Mouse (Mus musculus) megakaryocyte, embryonic 14.5 days (primary cell): Measurements from ENCODE around the gene Tef. TPM values are rescaled to one million over a fixed set of nuclear protein-coding genes. Genes with fewer than 3 reads are reported as not detected.

Experiments
- H3K27me3 ChIP-seq: replicated peaks from 2 replicates; pipeline ENCODE3; 2012; ENCODE audit warnings: inconsistent platforms
- H3K36me3 ChIP-seq: replicated peaks from 2 replicates; pipeline ENCODE3; 2012; ENCODE audit warnings: low read length, inconsistent platforms, mixed read lengths
- H3K4me1 ChIP-seq: 2 replicates; pipeline ENCODE4 v1.6.1; 2012; ENCODE audit warnings: inconsistent platforms
- H3K4me3 ChIP-seq: replicated peaks from 2 replicates; pipeline ENCODE3; 2012; ENCODE audit warnings: moderate library complexity, mild to moderate bottlenecking, inconsistent platforms
- H3K9me3 ChIP-seq: 2 replicates; pipeline ENCODE4 v1.6.1; 2012; ENCODE audit warnings: inconsistent platforms
- FLI1 ChIP-seq: IDR thresholded peaks from 2 replicates; pipeline ENCODE4 v1.6.1; 2012; ENCODE audit warnings: low read length, inconsistent platforms, mixed read lengths
- GATA1 ChIP-seq: IDR thresholded peaks from 3 replicates; pipeline ENCODE4 v1.6.1; 2012; ENCODE audit warnings: mixed read lengths, low read length, inconsistent platforms, borderline replicate concordance
- polyA plus RNA-seq: library from polyadenylated mRNA; stranded (reverse); fragments of >175 nt; gene quantifications from 2 replicates; pipeline ENCODE4 v1.2.3, GENCODE M21; 2012; ENCODE audit warnings: low replicate concordance; ENCODE audit not compliant: insufficient read depth

The Tef gene
- polyA plus RNA-seq, 1 experiment, result 6.1 TPM

GRCm38 (mm10) chr15:81814716-81815370, 12.6 kb downstream of the Tef start:
- Histone ChIP-seq H3K27me3 (no peaks in the 10 kb centered on the region), H3K4me3 (peak overlapping the region; percentile 81), H3K9me3 (no peaks in the 10 kb centered on the region), H3K4me1 (peaks cover 49% of the 10 kb centered on the region), H3K36me3 (peaks cover 48% of the 10 kb centered on the region)
- TF ChIP-seq FLI1, result no peak
- TF ChIP-seq GATA1, result no peak

GRCm38 (mm10) chr15:81818404-81818803, 16.2 kb downstream of the Tef start:
- Histone ChIP-seq H3K36me3 (peaks cover 81% of the 10 kb centered on the region), H3K27me3 (no peaks in the 10 kb centered on the region), H3K9me3 (no peaks in the 10 kb centered on the region), H3K4me3 (no peak overlapping the region), H3K4me1 (peaks cover 26% of the 10 kb centered on the region)
- TF ChIP-seq GATA1, result no peak
- no peak for TF ChIP-seq FLI1

- no peaks in the 10 kb centered on the region for H3K4me1 ChIP-seq
- H3K27me3 ChIP-seq, result no peaks in the 10 kb centered on the region
- no peaks in the 10 kb centered on the region for H3K9me3 ChIP-seq
- H3K4me3 ChIP-seq, result no peak overlapping the region
- peaks cover 93% of the 10 kb centered on the region for H3K36me3 ChIP-seq
- no peak for TF ChIP-seq GATA1
- no peak for TF ChIP-seq FLI1
Measured at GRCm38 (mm10) chr15:81822631-81823030, 20.4 kb downstream of the Tef start.

- TF ChIP-seq GATA1, result no peak
- TF ChIP-seq FLI1, result no peak
- Histone ChIP-seq H3K27me3 (no peaks in the 10 kb centered on the region), H3K4me1 (peaks cover 12% of the 10 kb centered on the region), H3K9me3 (no peaks in the 10 kb centered on the region), H3K36me3 (peaks cover 83% of the 10 kb centered on the region), H3K4me3 (no peak overlapping the region)
Measured at GRCm38 (mm10) chr15:81824832-81825231, 22.6 kb downstream of the Tef start.

GRCm38 (mm10) chr15:81828426-81829207, 26.4 kb downstream of the Tef start:
- H3K4me1 ChIP-seq, result peaks cover 28% of the 10 kb centered on the region
- TF ChIP-seq GATA1, result no peak
- no peak for TF ChIP-seq FLI1
- H3K4me3 ChIP-seq, result no peak overlapping the region
- H3K9me3 ChIP-seq, result no peaks in the 10 kb centered on the region
- no peaks in the 10 kb centered on the region for H3K27me3 ChIP-seq
- H3K36me3 ChIP-seq, result peaks cover 49% of the 10 kb centered on the region

- peaks cover 2% of the 10 kb centered on the region for H3K27me3 ChIP-seq
- H3K9me3 ChIP-seq, result no peaks in the 10 kb centered on the region
- no peak overlapping the region for H3K4me3 ChIP-seq
- peaks cover 43% of the 10 kb centered on the region for H3K36me3 ChIP-seq
- no peak for TF ChIP-seq FLI1
- TF ChIP-seq GATA1, result no peak
- peaks cover 33% of the 10 kb centered on the region for H3K4me1 ChIP-seq
Measured at GRCm38 (mm10) chr15:81829208-81829580, 27.0 kb downstream of the Tef start.

GRCm38 (mm10) chr15:81830530-81830929, 28.3 kb downstream of the Tef start:
- Histone ChIP-seq H3K27me3 (peaks cover 11% of the 10 kb centered on the region), H3K4me1 (peaks cover 46% of the 10 kb centered on the region), H3K9me3 (no peaks in the 10 kb centered on the region), H3K36me3 (peaks cover 29% of the 10 kb centered on the region), H3K4me3 (no peak overlapping the region)
- TF ChIP-seq FLI1 (no peak), GATA1 (no peak)

GRCm38 (mm10) chr15:81831136-81831825, 29.1 kb downstream of the Tef start:
- Histone ChIP-seq H3K9me3 (no peaks in the 10 kb centered on the region), H3K27me3 (peaks cover 18% of the 10 kb centered on the region), H3K36me3 (peaks cover 22% of the 10 kb centered on the region), H3K4me3 (peak overlapping the region; percentile 84), H3K4me1 (peaks cover 54% of the 10 kb centered on the region)
- TF ChIP-seq GATA1 (no peak), FLI1 (no peak)

- Histone ChIP-seq H3K4me1 (peaks cover 63% of the 10 kb centered on the region), H3K9me3 (no peaks in the 10 kb centered on the region), H3K27me3 (peaks cover 25% of the 10 kb centered on the region), H3K4me3 (no peak overlapping the region), H3K36me3 (peaks cover 13% of the 10 kb centered on the region)
- TF ChIP-seq GATA1, result no peak
- TF ChIP-seq FLI1, result no peak
Measured at GRCm38 (mm10) chr15:81832219-81832618, 30.0 kb downstream of the Tef start.

GRCm38 (mm10) chr15:81833481-81833880, 31.3 kb downstream of the Tef start:
- Histone ChIP-seq H3K4me3 (no peak overlapping the region), H3K4me1 (peaks cover 71% of the 10 kb centered on the region), H3K9me3 (no peaks in the 10 kb centered on the region), H3K27me3 (peaks cover 25% of the 10 kb centered on the region), H3K36me3 (peaks cover 4% of the 10 kb centered on the region)
- TF ChIP-seq FLI1, result no peak
- TF ChIP-seq GATA1, result no peak
